In genomic region chr15:84983721-84984120, GRCm38 (mm10) we compare ENCODE assay signal across 27 mouse cellular contexts. TPM values are rescaled to one million over a fixed set of nuclear protein-coding genes. Genes with fewer than 3 reads are reported as not detected.
"Had no signal": no experiment of that assay in that cellular context is flagged by ENCODE, and none has a peak within 500 bp of the region (broad histone marks: within the 10 kb centered on the region; RNA-seq: fewer than 3 reads in every experiment).

No protein-coding gene starts in this region.

- H3K4me3 ChIP-seq: kidney, embryonic 15.5 days; limb, embryonic 12.5 days; limb, embryonic 15.5 days; megakaryocyte, embryonic 14.5 days; midbrain, embryonic 10.5 days; midbrain, embryonic 13.5 days; myocyte; neural tube, embryonic 13.5 days had no signal

- H3K27ac ChIP-seq: kidney, embryonic 15.5 days; limb, embryonic 12.5 days; limb, embryonic 15.5 days; liver, embryonic 14.5 days; midbrain, embryonic 10.5 days; midbrain, embryonic 13.5 days; neural tube, embryonic 13.5 days had no signal

- DNase-seq: kidney, adult 8-10 months; kidney, postnatal 10 days; kidney, postnatal 36 days; layer of hippocampus, adult 9-11 months; left cerebral cortex, postnatal 4 days; liver, postnatal 0 days; lung, embryonic 14.5 days; right cerebral cortex, postnatal 14 days; right cerebral cortex, postnatal 4 days; thymus, postnatal 25 days had no signal

- H3K27me3 ChIP-seq: kidney, embryonic 15.5 days; limb, embryonic 12.5 days; midbrain, embryonic 13.5 days had no signal

- ATAC-seq: intestine, postnatal 0 days; lung, postnatal 0 days; midbrain, embryonic 13.5 days; midbrain, embryonic 16.5 days had no signal

RNA-seq across cellular contexts. Expression of gene Upk3a, which starts 33.2 kb away (rescaled TPM):
- total RNA-seq: layer of hippocampus, postnatal 25 days; left cerebral cortex, postnatal 14 days; monocyte, adult 5-6 weeks; neutrophil, adult 5-6 weeks had no signal
- polyA plus RNA-seq: limb, embryonic 12.5 days; liver, embryonic 11.5 days; liver, embryonic 14.5 days; liver, postnatal 0 days; midbrain, embryonic 10.5 days; myocyte had no signal
